Mouse (Mus musculus) heart, embryonic 12.5 days (tissue): ENCODE results near the gene Scgb2b27. TPM values are rescaled to one million over a fixed set of nuclear protein-coding genes. Genes with fewer than 3 reads are reported as not detected.
"Not testable (repeated sequence)": the region's sequence is repeated elsewhere in the genome, so short reads cannot be mapped to it uniquely, and the experiment has no call there.

Experiments
- ATAC-seq: fragments of 200-750 bp; cut with Nextera tagmentation; 2 replicates; pipeline ENCODE4 v1.8.0; 2017; ENCODE audit warnings: moderate TSS enrichment, moderate library complexity; ENCODE audit not compliant: insufficient number of reproducible peaks, low FRiP score
- H3K27ac ChIP-seq: fragments of 300-500 bp; sonication (generic); 2 replicates; pipeline ENCODE4 v1.5.1; 2016; ENCODE audit warnings: mild to moderate bottlenecking, moderate library complexity; ENCODE audit not compliant: poor library complexity, severe bottlenecking
- H3K27me3 ChIP-seq: fragments of 300-500 bp; sonication (generic); replicated peaks from 2 replicates; pipeline ENCODE4 v1.6.1; 2016; ENCODE audit warnings: mild to moderate bottlenecking, moderate library complexity
- H3K36me3 ChIP-seq: fragments of 300-500 bp; sonication (generic); 2 replicates; pipeline ENCODE4 v1.6.1; 2016; ENCODE audit warnings: mild to moderate bottlenecking, moderate library complexity
- H3K4me1 ChIP-seq: fragments of 300-500 bp; sonication (generic); replicated peaks from 2 replicates; pipeline ENCODE4 v1.6.1; 2016; ENCODE audit warnings: mild to moderate bottlenecking
- H3K4me2 ChIP-seq: fragments of 300-500 bp; sonication (generic); 2 replicates; pipeline ENCODE4 v1.6.1; 2016; ENCODE audit warnings: mild to moderate bottlenecking, moderate library complexity
- H3K4me3 ChIP-seq: fragments of 300-500 bp; sonication (generic); 2 replicates; pipeline ENCODE4 v1.5.1; 2016; ENCODE audit warnings: mild to moderate bottlenecking
- H3K9ac ChIP-seq: fragments of 300-500 bp; sonication (generic); 2 replicates; pipeline ENCODE4 v1.6.1; 2016; ENCODE audit warnings: mild to moderate bottlenecking, moderate library complexity
- H3K9me3 ChIP-seq: fragments of 300-500 bp; sonication (generic); replicated peaks from 2 replicates; pipeline ENCODE4 v1.6.1; 2016; ENCODE audit warnings: mild to moderate bottlenecking, moderate library complexity
- WGBS: fragments of 180-500 bp; shearing (Covaris S2); methylation state at CpG from one replicate; pipeline ENCODE4 v1.1.7; 2016; 5-methylcytosine and 5-hydroxymethylcytosine counted together
- polyA plus RNA-seq: library from polyadenylated mRNA; unstranded; fragments of >200 nt; fragmentation: Nextera tagmentation; extraction: Ambion mirVana; gene quantifications from 2 replicates; pipeline ENCODE4 v1.2.1, GENCODE M21; 2016

The Scgb2b27 gene
- polyA plus RNA-seq, result not detected in 2 replicates

GRCm38 (mm10) chr7:34013842-34014241 lies at the start of gene Scgb2b27:
Gene Scgb2b27 (minus strand): TSS chr7:34013942.
- Histone ChIP-seq H3K27me3 (no peaks in the 10 kb centered on the region), H3K9ac (no peak within 1 kb of the TSS), H3K9me3 (peaks cover 50% of the 10 kb centered on the region), H3K4me2 (no peak within 1 kb of the TSS), H3K4me3 (no peak within 1 kb of the TSS), H3K4me1 (no peaks in the 10 kb centered on the region), H3K27ac (no peak within 1 kb of the TSS), H3K36me3 (no peaks in the 10 kb centered on the region)
- WGBS, result 56% methylated on average over 4 of the region's 4 CpGs
- no peak for ATAC-seq

- not testable (repeated sequence) for H3K27me3 ChIP-seq, H3K4me3 ChIP-seq, ATAC-seq, H3K4me1 ChIP-seq, H3K36me3 ChIP-seq, H3K4me2 ChIP-seq, H3K9ac ChIP-seq, H3K27ac ChIP-seq
- WGBS, result 80% methylated on average over 11 of the region's 11 CpGs
- peaks cover 49% of the 10 kb centered on the region for H3K9me3 ChIP-seq
These were observed 22.5 kb upstream of the Scgb2b27 start for GRCm38 (mm10) chr7:34036076-34036815.

- not testable (repeated sequence) for H3K9ac ChIP-seq, H3K27me3 ChIP-seq, H3K27ac ChIP-seq, H3K36me3 ChIP-seq, H3K4me1 ChIP-seq, H3K4me2 ChIP-seq, ATAC-seq, H3K4me3 ChIP-seq
- peaks cover 61% of the 10 kb centered on the region for H3K9me3 ChIP-seq
- 81% methylated on average over 4 of the region's 4 CpGs for whole genome bisulfite sequencing
These were observed 20.8 kb upstream of the Scgb2b27 start for GRCm38 (mm10) chr7:34034579-34034978.

- Histone ChIP-seq H3K4me1 (no peaks in the 10 kb centered on the region), H3K27ac (no peak overlapping the region), H3K9me3 (peaks cover 83% of the 10 kb centered on the region), H3K4me2 (no peak overlapping the region), H3K27me3 (no peaks in the 10 kb centered on the region), H3K4me3 (no peak overlapping the region), H3K9ac (no peak overlapping the region), H3K36me3 (no peaks in the 10 kb centered on the region)
- ATAC-seq, result no peak
- WGBS, result 87% methylated on average over 11 of the region's 11 CpGs
These were observed 16.3 kb upstream of the Scgb2b27 start for GRCm38 (mm10) chr7:34030026-34030425.

- not testable (repeated sequence) for H3K36me3 ChIP-seq, H3K9ac ChIP-seq, ATAC-seq, H3K27ac ChIP-seq, H3K4me3 ChIP-seq, H3K27me3 ChIP-seq, H3K4me2 ChIP-seq, H3K4me1 ChIP-seq
- 79% methylated on average over 9 of the region's 9 CpGs for WGBS
- peaks cover 83% of the 10 kb centered on the region for H3K9me3 ChIP-seq
These were observed 13.5 kb upstream of the Scgb2b27 start for GRCm38 (mm10) chr7:34027202-34027601.

- no peak overlapping the region for H3K4me2 ChIP-seq
- no peak overlapping the region for H3K4me3 ChIP-seq
- H3K4me1 ChIP-seq, result no peaks in the 10 kb centered on the region
- H3K9me3 ChIP-seq, result peaks cover 84% of the 10 kb centered on the region
- no peak overlapping the region for H3K27ac ChIP-seq
- no peaks in the 10 kb centered on the region for H3K36me3 ChIP-seq
- no peak overlapping the region for H3K9ac ChIP-seq
- WGBS, result 73% methylated on average over 4 of the region's 4 CpGs
- no peaks in the 10 kb centered on the region for H3K27me3 ChIP-seq
- no peak for ATAC-seq
These were observed 11.9 kb upstream of the Scgb2b27 start for GRCm38 (mm10) chr7:34025641-34026040.

GRCm38 (mm10) chr7:34021183-34021582 lies 7.4 kb upstream of the Scgb2b27 start, which contains the start of gene Scgb1b27:
Gene Scgb1b27 (plus strand): TSS chr7:34021483.
- not testable (repeated sequence) for H3K9ac ChIP-seq, H3K4me2 ChIP-seq, ATAC-seq, H3K27me3 ChIP-seq, H3K4me3 ChIP-seq, H3K27ac ChIP-seq, H3K36me3 ChIP-seq, H3K4me1 ChIP-seq
- H3K9me3 ChIP-seq, result peaks cover 63% of the 10 kb centered on the region
- WGBS, result 77% methylated on average over 1 of the region's 1 CpGs

- not testable (repeated sequence) for H3K4me2 ChIP-seq, H3K36me3 ChIP-seq, H3K27ac ChIP-seq, H3K4me3 ChIP-seq, H3K27me3 ChIP-seq, H3K4me1 ChIP-seq, H3K9ac ChIP-seq, ATAC-seq
- WGBS, result 28% methylated on average over 8 of the region's 9 CpGs
- H3K9me3 ChIP-seq, result peaks cover 13% of the 10 kb centered on the region
These were observed 31.5 kb downstream of the Scgb2b27 start for GRCm38 (mm10) chr7:33982281-33982680.

Other genes with a start within 250 kb of the Scgb2b27 start
- not detected in 2 replicates for gene Scgb2b26, start 68.9 kb downstream of the Scgb2b27 start, polyA plus RNA-seq
- not detected in 2 replicates for gene Scgb1b27, start 7.5 kb upstream of the Scgb2b27 start, polyA plus RNA-seq
- not detected in 2 replicates for gene Scgb1b30, start 81.5 kb upstream of the Scgb2b27 start, polyA plus RNA-seq
- gene Wtip, start 119.3 kb upstream of the Scgb2b27 start, polyA plus RNA-seq, result 4.5 and 5.9 TPM in 2 replicates
- gene Uba2, start 155.7 kb upstream of the Scgb2b27 start, polyA plus RNA-seq, result 123 and 127 TPM in 2 replicates
- 45.6 and 50.0 TPM in 2 replicates for gene Pdcd2l, start 182.7 kb upstream of the Scgb2b27 start, polyA plus RNA-seq
- 777 and 794 TPM in 2 replicates for gene Gpi1, start 216.4 kb upstream of the Scgb2b27 start, polyA plus RNA-seq
- gene Gm6096, start 237.1 kb upstream of the Scgb2b27 start, polyA plus RNA-seq, result 0.86 TPM in 1 of 2 replicates, not detected in the other